Mouse (Mus musculus) heart, embryonic 16.5 days (tissue): ENCODE results near the gene Lkaaear1. TPM values are rescaled to one million over a fixed set of nuclear protein-coding genes. Genes with fewer than 3 reads are reported as not detected.

Experiments used
- ATAC-seq: fragments of 200-750 bp; cut with Nextera tagmentation; replicated peaks from 2 replicates; pipeline ENCODE4 v1.8.0; 2017; ENCODE audit warnings: moderate number of reproducible peaks; ENCODE audit not compliant: insufficient read depth, low FRiP score; ENCODE audit errors: extremely low read depth
- H3K27ac ChIP-seq: fragments of 300-500 bp; sonication (generic); 2 replicates; pipeline ENCODE4 v1.5.1; 2014; ENCODE audit warnings: mild to moderate bottlenecking, low read length, control low read depth, moderate library complexity
- H3K27me3 ChIP-seq: fragments of 300-500 bp; sonication (generic); 2 replicates; pipeline ENCODE4 v1.6.1; 2014; ENCODE audit warnings: low read length, mixed read lengths; ENCODE audit not compliant: control insufficient read depth, insufficient read depth
- H3K36me3 ChIP-seq: fragments of 300-500 bp; sonication (generic); 2 replicates; pipeline ENCODE4 v1.6.1; 2014; ENCODE audit not compliant: control insufficient read depth, insufficient read depth
- H3K4me1 ChIP-seq: fragments of 300-500 bp; sonication (generic); 2 replicates; pipeline ENCODE4 v1.6.1; 2014; ENCODE audit warnings: low read length, mixed read lengths; ENCODE audit not compliant: control insufficient read depth, insufficient read depth
- H3K4me2 ChIP-seq: fragments of 300-500 bp; sonication (generic); 2 replicates; pipeline ENCODE4 v1.6.1; 2014; ENCODE audit warnings: low read depth, mild to moderate bottlenecking, control low read depth, low read length
- H3K4me3 ChIP-seq: fragments of 300-500 bp; sonication (generic); 2 replicates; pipeline ENCODE4 v1.5.1; 2014; ENCODE audit warnings: mild to moderate bottlenecking, control low read depth, low read length
- H3K9ac ChIP-seq: fragments of 300-500 bp; sonication (generic); 2 replicates; pipeline ENCODE4 v1.6.1; 2014; ENCODE audit warnings: low read length, control low read depth
- H3K9me3 ChIP-seq: fragments of 300-500 bp; sonication (generic); replicated peaks from 2 replicates; pipeline ENCODE4 v1.6.1; 2016; ENCODE audit warnings: low read length; ENCODE audit not compliant: control insufficient read depth
- WGBS: fragments of 180-500 bp; shearing (Covaris S2); extraction: QIAGEN DNeasy Blood & Tissue Kit; methylation state at CpG from one replicate; pipeline ENCODE4 v1.1.7; 2014; 5-methylcytosine and 5-hydroxymethylcytosine counted together
- polyA plus RNA-seq: library from polyadenylated mRNA; unstranded; fragments of >200 nt; fragmentation: Nextera tagmentation; extraction: Ambion mirVana; gene quantifications from 2 replicates; pipeline ENCODE4 v1.2.1, GENCODE M21; 2015

Gene Lkaaear1
- polyA plus RNA-seq, 1 experiment from 2014 or later: not detected

DNA sequence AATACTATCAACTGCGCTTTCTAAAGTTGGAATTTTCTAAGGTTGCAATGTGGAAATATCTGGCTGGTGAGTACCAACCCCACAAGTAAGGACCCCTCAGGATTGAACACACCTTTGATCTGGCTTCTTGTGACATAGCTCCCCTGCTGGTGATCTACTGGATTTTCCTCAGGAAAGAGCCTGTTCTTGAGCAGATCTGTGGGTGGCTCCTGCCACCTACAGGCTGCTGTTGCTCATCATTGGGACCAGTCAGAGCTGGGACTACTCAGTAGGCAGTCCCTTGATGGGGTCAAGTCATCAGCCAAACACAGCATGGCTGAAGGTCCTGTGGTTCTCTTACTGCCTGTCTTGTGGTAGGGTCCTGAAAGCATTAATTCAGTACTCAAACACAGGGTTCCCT, 19.5 kb downstream of the Lkaaear1 start:
- no peak overlapping the region for H3K4me2 ChIP-seq
- 35% methylated on average over 1 of the region's 1 CpGs for WGBS
- peaks cover 14% of the 10 kb centered on the region for H3K4me1 ChIP-seq
- no peaks in the 10 kb centered on the region for H3K9me3 ChIP-seq
- no peaks in the 10 kb centered on the region for H3K36me3 ChIP-seq
- H3K9ac ChIP-seq: no peak overlapping the region
- no peak overlapping the region; the same call in 1 of the 2 replicates for H3K27ac ChIP-seq
- H3K27me3 ChIP-seq: no peaks in the 10 kb centered on the region
- no peak overlapping the region for H3K4me3 ChIP-seq
- peak; percentile 63 for ATAC-seq

DNA sequence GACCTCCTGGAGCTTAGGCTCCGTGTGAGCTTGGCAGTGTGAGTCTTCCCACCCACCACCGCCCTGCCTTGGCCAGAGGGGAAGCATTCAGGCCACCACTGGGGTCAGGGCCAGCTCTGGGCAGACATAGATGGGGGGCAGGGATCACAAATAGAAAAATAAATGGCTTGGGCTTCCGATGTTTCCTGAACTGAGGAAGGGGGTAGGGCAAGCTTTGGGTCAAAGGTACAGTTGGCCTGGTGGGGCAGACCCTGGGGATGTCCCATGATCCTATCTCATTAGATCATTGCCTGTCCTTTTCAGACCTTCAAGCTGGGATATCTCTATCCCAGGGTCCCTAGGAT, 20.5 kb downstream of the Lkaaear1 start:
- peaks cover 8% of the 10 kb centered on the region for H3K27me3 ChIP-seq
- peaks cover 14% of the 10 kb centered on the region for H3K4me1 ChIP-seq
- H3K4me3 ChIP-seq: no peak overlapping the region
- H3K9me3 ChIP-seq: no peaks in the 10 kb centered on the region
- H3K4me2 ChIP-seq: no peak overlapping the region
- no peak overlapping the region for H3K9ac ChIP-seq
- no peak for ATAC-seq
- H3K27ac ChIP-seq: peak overlapping the region; percentile 78
- H3K36me3 ChIP-seq: no peaks in the 10 kb centered on the region
- WGBS: 46% methylated on average over 3 of the region's 3 CpGs

DNA sequence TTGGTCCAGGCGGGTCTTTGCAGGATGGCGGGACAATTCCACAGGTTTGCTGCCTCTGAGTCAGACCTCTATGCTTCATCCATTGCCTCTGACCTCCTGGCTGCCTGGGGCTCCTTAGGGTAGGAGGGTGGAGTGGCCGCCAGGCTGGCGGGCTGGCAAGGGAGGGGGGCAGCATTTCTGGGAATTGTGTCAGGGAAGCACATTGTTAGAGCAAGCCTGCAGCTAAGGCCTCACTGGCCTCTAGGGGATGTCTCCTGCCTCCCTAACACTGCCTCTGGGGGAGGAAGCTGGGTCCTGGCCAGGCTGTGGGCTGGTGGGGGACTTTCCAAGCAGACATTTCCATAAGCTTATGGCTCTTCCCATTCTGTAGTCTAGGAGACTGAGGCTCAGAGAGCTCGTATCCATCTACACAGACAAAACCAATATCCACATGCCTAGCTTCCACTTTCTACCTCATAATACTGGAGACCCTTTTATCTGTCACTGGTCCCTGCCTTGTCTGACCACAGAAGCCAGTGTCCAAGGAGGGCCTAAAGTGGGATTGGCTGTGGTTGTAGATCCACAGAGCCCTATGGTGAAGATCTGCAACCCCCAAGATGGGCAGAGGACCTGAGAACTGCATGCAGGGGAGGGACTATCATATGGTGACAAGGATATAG, 21.0 kb downstream of the Lkaaear1 start:
- 54% methylated on average over 5 of the region's 5 CpGs for WGBS
- 0 out of 2 replicates have a peak, but pooled peaks have one; percentile 4 for ATAC-seq
- H3K27me3 ChIP-seq: peaks cover 13% of the 10 kb centered on the region
- H3K4me2 ChIP-seq: no peak overlapping the region
- H3K9ac ChIP-seq: no peak overlapping the region
- H3K27ac ChIP-seq: peak overlapping the region; percentile 78
- peaks cover 14% of the 10 kb centered on the region for H3K4me1 ChIP-seq
- no peak overlapping the region for H3K4me3 ChIP-seq
- no peaks in the 10 kb centered on the region for H3K9me3 ChIP-seq
- H3K36me3 ChIP-seq: no peaks in the 10 kb centered on the region

DNA sequence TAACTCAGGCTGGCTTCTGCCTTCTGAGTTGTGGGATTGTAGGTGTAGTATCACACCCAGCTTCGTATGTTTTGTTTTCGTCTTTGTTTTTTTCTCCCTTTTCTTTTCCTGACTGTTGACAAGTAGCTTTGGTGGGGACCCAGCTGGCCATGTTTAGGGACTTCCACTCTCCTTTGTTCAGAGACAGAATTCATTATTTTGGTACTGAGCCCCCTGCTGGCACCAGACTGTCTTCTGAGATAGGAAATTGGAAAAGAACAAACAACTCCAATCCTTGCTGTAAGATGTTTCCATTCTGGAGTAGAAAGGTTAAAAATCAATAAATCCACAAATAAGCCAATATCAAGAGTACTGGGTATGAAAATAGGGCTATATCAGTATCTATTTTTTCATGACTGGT, 21.8 kb downstream of the Lkaaear1 start:
- Histone ChIP-seq H3K4me1 (peaks cover 16% of the 10 kb centered on the region), H3K9ac (no peak overlapping the region), H3K36me3 (no peaks in the 10 kb centered on the region), H3K27ac (peak overlapping the region; percentile 78), H3K27me3 (peaks cover 21% of the 10 kb centered on the region), H3K9me3 (no peaks in the 10 kb centered on the region), H3K4me3 (no peak overlapping the region), H3K4me2 (no peak overlapping the region)
- whole genome bisulfite sequencing: 68% methylated on average over 2 of the region's 2 CpGs
- ATAC-seq: no peak

DNA sequence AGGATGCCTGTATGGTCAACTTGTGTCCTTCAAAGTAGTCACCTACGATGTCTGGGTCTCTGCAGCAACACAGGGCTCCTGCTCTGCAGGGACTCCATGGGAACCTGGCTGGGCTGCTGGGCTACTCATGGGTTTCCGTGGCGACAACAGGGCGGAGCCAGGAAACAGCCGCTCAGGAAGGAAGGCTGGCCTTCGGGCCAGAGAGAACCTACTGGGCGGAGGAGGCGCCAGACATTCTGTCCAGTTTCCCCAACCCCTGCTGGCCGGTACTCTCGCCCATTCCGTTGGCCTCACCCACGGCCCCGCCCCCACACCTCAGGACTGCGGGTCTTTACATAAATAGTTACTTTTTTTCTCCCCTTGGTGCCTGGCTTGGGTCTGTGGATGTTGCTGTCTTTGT, 22.8 kb downstream of the Lkaaear1 start:
- no peaks in the 10 kb centered on the region for H3K36me3 ChIP-seq
- 2% methylated on average over 14 of the region's 14 CpGs for WGBS
- peak overlapping the region; percentile 58 for H3K4me2 ChIP-seq
- H3K9me3 ChIP-seq: no peaks in the 10 kb centered on the region
- peaks cover 18% of the 10 kb centered on the region for H3K4me1 ChIP-seq
- peak overlapping the region; percentile 24; the same call in 1 of the 2 replicates for H3K4me3 ChIP-seq
- H3K27me3 ChIP-seq: peaks cover 31% of the 10 kb centered on the region
- peak overlapping the region; percentile 54 for H3K9ac ChIP-seq
- H3K27ac ChIP-seq: peak overlapping the region; percentile 78
- ATAC-seq: peak; percentile 29; the same call in 1 of the 2 replicates

DNA sequence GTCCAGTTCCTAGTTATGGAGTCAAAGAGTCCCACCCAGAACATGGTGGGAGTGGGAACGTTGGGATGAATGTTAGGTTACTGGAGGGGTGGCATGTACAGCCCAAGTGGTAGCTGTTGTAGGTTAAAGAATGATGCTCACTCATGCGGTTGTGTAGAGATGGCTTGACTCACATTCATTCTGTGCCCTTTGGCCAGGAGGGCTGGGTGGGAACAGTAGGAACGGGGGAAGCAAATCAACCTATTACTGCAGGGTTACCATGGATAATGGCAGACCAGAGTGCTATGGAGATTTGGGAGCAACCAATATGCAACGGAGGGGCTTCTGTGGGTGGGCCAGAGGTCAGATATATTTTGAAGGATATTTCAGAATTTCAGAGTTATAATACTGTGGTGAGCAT, 23.3 kb downstream of the Lkaaear1 start:
- no peaks in the 10 kb centered on the region for H3K36me3 ChIP-seq
- peak overlapping the region; percentile 58; the same call in 1 of the 2 replicates for H3K4me2 ChIP-seq
- no peak overlapping the region for H3K9ac ChIP-seq
- H3K4me1 ChIP-seq: peaks cover 21% of the 10 kb centered on the region
- 77% methylated on average over 4 of the region's 4 CpGs for WGBS
- ATAC-seq: no peak
- no peak overlapping the region for H3K4me3 ChIP-seq
- peak overlapping the region; percentile 49 for H3K27ac ChIP-seq
- H3K9me3 ChIP-seq: no peaks in the 10 kb centered on the region
- peaks cover 36% of the 10 kb centered on the region for H3K27me3 ChIP-seq

DNA sequence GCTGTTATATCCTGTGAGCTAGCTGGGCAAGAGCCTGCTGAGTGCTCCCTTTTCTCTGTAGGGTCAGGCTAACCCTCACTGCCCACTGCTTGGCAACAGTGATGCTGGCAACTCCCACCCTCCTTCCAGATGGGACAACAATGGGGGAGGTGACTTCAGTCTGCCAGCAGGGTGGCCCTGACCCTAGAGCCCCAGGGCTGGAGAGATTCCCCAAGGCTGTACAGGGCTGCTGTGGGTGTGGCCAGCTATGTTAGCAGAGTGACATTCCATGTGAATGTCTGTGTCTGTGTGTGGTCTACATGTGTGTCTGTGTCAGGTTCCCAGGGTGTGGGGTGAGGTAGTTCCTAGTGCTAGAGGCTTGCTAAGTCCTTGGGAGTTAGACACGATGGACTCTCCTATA, 24.7 kb downstream of the Lkaaear1 start:
- H3K4me2 ChIP-seq: no peak overlapping the region
- ATAC-seq: no peak
- no peaks in the 10 kb centered on the region for H3K36me3 ChIP-seq
- no peak overlapping the region for H3K9ac ChIP-seq
- WGBS: 54% methylated on average over 1 of the region's 1 CpGs
- peaks cover 48% of the 10 kb centered on the region for H3K27me3 ChIP-seq
- no peak overlapping the region for H3K4me3 ChIP-seq
- H3K9me3 ChIP-seq: no peaks in the 10 kb centered on the region
- peak overlapping the region; percentile 20; the same call in 1 of the 2 replicates for H3K27ac ChIP-seq
- H3K4me1 ChIP-seq: peaks cover 17% of the 10 kb centered on the region

DNA sequence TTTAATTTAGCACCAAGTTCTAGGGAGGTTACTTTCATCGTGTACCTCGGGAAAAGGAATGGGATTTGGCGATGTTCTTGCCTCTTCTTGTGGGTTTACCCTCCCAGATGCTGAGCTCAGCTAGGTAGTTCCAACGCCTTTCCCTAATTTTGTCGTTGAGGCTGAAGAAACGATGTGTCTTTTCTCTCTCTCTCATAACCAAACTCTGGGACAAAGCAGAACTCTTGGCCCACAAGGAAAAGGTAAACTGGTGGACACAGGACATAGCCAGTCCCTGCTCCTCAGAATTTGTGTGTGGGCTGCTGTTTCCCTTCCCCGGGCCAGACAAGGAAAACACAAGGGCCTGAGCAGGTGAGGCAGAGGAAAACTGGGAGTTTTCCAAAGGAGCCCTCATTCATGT, 26.3 kb downstream of the Lkaaear1 start:
- Histone ChIP-seq H3K9me3 (no peaks in the 10 kb centered on the region), H3K9ac (no peak overlapping the region), H3K4me1 (peaks cover 17% of the 10 kb centered on the region), H3K4me3 (no peak overlapping the region), H3K27ac (peak overlapping the region; percentile 60), H3K36me3 (no peaks in the 10 kb centered on the region), H3K27me3 (peaks cover 49% of the 10 kb centered on the region), H3K4me2 (peak overlapping the region; percentile 70)
- 24% methylated on average over 7 of the region's 7 CpGs for WGBS
- ATAC-seq: no peak

DNA sequence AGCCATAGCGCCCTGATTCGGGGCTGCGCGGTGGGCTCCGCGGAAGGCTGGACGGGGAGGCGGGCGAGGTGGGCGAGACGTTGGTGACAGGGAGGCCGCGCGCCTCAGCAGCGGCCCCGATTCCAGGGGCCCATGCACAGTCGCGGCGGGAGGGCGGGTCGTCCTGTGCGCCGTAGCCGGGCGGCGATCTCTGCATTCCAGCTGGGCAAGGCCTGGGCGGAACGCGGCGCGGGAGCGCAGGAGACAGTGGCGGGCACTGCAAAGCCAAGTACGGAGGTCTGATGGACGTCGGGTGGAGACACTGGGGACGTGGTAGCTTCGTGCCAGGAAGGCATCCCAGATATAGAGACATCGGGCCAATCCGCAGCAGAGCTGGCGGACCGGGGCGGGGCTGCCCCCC, 26.9 kb downstream of the Lkaaear1 start, which contains the start of gene Sox18:
Gene Sox18 (minus strand): TSS at position 315 of the 400 bp plus-strand sequence.
- H3K4me1 ChIP-seq: peaks cover 17% of the 10 kb centered on the region
- no peaks in the 10 kb centered on the region for H3K9me3 ChIP-seq
- under 1% methylated on average over 41 of the region's 43 CpGs for WGBS
- ATAC-seq: peak; percentile 53
- peak within 1 kb of the TSS; percentile 72 for H3K9ac ChIP-seq
- peaks cover 49% of the 10 kb centered on the region for H3K27me3 ChIP-seq
- H3K4me2 ChIP-seq: peak within 1 kb of the TSS; percentile 70
- H3K36me3 ChIP-seq: no peaks in the 10 kb centered on the region
- peak within 1 kb of the TSS; percentile 60 for H3K4me3 ChIP-seq
- H3K27ac ChIP-seq: peak within 1 kb of the TSS; percentile 60
